Mouse (Mus musculus): ENCODE measurements around the gene Kcnq5. TPM values are rescaled to one million over a fixed set of nuclear protein-coding genes. Genes with fewer than 3 reads are reported as not detected.

Gene Kcnq5
- total RNA-seq, 2 experiments from 2014 or later: 2.1 to 2.9 TPM

DNA sequence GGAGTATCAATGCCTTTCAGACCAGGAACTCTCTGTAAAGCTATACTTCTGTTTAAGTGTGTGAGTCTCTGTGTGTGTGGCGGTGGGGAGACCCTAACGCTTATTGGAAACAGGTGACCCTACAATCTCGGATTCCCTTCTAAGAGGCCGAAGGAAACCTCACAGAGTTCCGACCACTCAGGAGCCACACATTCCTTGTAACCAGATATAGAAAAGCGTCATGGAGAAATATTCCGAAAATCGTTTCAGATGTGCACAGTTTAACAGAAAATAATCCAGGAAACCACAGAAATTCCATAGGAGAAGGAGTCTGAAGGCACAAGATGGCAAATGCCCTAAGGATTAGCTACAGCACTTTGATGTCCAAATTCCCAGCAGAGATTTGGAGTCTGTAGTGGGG lies 440.3 kb downstream of the Kcnq5 start:
- no peak for ATAC-seq (replicated peaks; ENCODE audit: low FRiP score, poor library complexity, severe bottlenecking)

DNA sequence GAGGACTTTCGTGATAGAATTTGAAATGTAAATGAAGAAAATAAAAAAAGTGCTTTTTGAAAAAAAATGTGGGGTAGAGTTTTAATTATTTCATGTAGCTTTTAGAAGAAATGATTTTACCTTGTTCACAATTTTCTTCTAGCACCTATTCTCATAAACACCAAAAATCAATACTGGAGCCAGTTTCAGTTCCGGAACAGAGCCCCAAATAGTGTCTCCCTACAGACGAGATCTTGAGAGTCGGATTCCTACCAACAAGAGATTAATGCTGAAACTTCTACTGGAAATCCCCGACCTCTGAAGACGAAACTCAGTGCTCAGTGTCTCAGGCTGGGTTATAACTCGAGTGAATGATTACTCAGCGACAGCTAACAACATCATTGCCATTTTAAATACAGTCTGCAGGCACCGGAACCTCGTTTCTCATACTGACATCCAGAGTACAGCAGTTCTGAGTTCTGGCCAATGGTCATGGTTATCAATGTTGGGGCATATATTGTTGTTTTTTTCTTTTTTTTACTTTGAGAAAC lies 441.6 kb downstream of the Kcnq5 start:
- no peak for ATAC-seq (replicated peaks; ENCODE audit: low FRiP score, poor library complexity, severe bottlenecking)

DNA sequence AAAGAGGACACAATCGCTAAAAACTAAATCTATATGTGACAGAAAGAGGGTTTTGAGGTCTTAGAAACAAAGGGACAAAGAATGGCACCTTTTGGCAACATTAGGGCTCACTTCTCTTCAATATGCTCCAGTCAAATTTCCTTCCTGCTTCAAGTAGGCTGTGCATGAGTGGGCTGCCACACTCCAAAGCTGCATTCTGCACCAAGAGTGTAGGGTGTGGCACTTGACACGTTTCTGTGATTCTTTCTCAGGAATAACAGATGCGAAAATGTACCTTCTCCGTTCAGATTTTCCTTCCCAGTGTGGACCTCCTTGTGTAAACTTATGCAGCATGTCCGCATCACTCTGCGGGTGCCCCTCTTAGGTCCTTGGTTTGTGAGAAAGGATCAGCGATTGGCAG lies 455.1 kb downstream of the Kcnq5 start:
- no peak for ATAC-seq (replicated peaks; ENCODE audit: low FRiP score, poor library complexity, severe bottlenecking)

DNA sequence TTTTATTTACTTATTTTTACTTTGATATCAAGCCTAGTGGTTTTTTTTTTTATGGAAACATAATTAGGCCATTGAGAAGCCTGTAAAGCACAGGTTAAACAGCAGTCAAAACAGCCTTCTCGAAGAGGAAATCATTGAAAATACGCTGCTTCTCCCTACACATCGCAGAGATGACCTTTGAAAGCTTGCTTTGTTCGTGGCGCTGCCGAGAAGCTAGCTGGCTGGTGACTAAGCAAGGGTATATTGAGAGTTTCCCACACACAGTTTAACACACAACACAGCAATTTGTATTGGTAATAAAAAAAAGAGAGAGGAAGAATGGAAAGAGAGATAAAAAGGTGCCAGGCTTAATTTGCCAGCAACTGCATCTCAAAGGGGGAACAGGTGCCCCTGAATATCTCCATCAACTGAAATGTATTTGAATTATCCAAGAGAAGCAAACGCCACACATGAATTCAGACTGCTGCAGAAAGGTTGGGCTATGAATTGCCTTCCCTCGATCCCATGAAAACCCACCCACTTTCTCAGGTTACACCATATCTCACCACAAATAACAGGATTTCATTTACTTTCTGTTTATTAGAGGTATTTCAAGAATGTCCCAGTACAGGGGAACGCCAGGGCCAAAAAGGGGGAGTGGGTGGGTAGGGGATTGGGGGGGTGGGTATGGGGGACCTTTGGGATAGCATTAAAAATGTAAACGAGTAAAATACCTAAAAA lies 461.8 kb downstream of the Kcnq5 start:
- no peak for ATAC-seq (replicated peaks; ENCODE audit: low FRiP score, poor library complexity, severe bottlenecking)

DNA sequence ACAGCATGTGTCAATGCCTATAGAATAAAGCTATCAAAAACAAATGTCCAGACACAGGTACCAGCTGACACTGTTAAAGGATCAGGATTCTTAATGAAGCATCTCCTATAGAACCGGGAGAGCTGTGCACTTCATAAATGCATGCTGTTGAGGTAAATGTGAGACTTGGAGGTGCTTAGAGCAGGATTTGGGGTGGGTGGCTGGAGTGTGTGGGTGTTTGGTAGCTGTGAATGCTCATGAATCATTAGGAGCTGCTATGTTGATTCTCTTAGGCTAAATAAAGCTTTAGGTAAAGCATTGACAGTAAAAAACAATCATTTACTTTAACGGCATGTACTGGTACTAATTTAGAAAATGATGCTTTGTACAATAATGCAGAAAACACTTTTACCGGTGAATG lies 465.4 kb downstream of the Kcnq5 start:
- ATAC-seq (replicated peaks; ENCODE audit: low FRiP score, poor library complexity, severe bottlenecking): no peak

DNA sequence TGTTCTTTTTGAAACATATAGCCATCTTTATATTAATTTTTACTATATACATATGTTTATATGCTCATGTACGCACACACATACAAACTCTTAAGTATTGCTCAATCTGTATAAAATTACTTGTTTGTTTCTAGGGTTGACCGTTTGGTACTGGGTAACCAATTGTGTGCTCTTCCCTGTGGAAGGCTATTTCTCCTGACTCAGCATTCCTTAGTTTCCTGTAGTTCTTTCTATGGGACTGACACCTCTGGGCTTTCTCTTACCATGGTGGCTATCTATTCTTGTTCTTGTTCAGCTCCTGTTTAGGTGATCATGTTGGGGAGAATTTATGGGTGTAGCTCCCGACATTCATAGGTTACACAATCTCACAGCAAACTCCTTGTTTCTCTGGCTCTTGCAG lies 473.1 kb downstream of the Kcnq5 start:
- ATAC-seq (replicated peaks; ENCODE audit: low FRiP score, poor library complexity, severe bottlenecking): no peak

DNA sequence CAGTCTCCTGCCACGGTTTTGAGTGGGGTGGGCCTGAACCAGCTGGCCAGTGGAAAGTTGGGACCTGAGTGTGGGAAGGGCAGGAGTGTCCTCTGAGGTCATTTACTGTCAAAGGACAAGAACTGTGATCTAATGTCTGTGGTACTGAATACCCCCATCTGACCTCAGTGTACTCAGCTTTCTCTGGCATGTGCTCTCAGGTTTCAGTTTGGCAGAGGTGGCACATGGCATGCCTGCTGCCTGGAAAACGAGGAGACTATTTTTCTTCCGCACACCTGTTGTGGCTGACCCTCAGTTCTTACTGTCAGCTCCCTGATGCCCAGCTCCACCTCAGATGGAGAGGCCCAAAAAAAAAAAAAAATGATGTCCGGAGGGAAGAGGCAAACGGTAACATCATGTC lies 475.5 kb downstream of the Kcnq5 start:
- ATAC-seq (replicated peaks; ENCODE audit: low FRiP score, poor library complexity, severe bottlenecking): no peak

DNA sequence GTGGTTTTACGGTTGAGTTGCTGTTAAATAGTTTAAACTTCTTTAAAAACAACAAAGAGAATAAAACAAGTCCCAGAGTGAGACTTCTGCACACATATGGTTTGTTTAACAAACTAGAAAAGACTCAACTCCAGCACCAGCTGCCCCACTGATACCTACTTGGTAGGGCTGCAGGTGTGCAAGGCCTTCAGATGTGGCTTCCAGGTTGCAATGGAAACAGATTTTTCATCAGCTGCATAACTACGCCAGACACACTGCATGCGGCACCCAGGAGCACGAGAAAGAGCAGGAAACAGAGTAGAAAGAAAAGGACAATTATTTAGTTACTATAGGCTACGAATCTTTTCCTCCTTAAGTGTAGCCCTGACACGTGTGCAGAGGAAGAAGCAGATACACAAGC lies 492.4 kb downstream of the Kcnq5 start:
- no peak for ATAC-seq (replicated peaks; ENCODE audit: low FRiP score, poor library complexity, severe bottlenecking)

DNA sequence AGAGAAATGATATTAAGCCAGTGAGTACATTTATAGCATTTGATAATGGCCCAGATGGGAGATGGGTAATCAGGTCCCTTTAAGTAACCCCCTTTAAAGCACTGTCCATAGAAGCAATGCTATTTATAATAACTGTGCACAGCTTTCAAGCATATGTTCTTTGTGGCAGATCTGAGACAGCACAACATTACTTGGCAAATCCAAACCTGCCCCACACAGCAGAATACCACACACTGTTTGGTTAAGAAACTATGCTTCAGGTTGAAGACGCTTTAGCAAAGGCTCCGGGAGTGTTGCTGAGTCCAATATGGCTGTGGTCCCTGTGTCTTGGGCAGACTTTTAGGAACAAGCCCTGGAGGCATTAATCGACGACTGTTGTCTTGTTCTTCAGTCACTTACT lies 495.3 kb downstream of the Kcnq5 start:
- no peak for ATAC-seq (replicated peaks; ENCODE audit: low FRiP score, poor library complexity, severe bottlenecking)

DNA sequence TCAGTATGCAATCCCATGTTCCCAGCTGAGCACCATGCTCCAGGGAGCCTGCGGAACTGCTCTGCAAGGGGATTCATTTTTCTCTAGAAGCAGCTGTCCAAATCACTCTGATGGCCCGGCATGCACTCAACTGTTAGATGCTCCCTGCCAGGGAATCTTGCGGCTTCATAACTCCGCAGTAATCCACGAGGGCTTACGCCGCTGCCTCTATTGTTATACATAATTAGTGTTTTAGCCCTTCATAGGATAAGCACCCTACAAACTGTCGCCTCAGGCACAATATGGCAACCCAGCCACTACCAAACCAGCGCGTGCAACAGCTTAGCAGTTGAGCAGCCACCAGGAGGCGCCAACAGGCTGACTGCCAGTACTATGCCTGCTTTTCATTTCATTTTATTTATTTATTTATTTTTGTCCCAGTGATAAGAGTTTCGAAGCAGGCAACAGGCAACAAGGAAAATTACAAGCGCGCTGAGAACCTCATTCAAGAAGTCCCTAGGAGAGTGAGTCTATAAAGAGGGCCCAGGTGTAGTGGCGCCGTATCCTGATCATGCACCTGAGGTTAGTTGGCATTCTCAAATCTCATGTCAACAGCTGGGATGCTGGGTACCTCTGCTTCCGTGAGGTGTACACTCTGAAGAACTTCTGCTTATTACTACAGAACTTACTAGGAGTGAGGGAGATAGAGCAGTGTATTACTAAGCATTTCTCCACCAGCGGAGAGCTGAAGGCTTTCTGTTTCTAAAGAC lies 500.6 kb downstream of the Kcnq5 start:
- ATAC-seq (replicated peaks; ENCODE audit: low FRiP score, poor library complexity, severe bottlenecking): no peak

DNA sequence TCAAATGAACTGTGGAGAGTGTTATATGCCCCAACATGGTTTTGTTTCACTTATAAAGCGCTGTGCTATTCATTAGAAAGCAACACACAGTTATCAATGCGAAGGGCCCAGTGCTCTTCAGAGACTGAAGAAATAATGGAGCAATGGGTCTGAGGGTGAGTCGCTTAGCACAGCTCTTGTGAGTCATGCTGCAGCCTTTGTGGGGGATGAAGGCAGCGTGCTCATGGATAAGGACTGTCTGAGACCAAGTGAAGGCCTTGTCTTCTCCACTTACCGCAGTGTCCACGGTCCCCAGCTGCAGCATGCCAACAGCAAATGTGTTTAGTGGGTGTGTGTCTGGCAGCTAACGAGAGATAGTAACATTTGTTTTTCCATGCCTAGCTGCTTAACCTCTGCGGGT lies 503.2 kb downstream of the Kcnq5 start:
- ATAC-seq (replicated peaks; ENCODE audit: low FRiP score, poor library complexity, severe bottlenecking): no peak

DNA sequence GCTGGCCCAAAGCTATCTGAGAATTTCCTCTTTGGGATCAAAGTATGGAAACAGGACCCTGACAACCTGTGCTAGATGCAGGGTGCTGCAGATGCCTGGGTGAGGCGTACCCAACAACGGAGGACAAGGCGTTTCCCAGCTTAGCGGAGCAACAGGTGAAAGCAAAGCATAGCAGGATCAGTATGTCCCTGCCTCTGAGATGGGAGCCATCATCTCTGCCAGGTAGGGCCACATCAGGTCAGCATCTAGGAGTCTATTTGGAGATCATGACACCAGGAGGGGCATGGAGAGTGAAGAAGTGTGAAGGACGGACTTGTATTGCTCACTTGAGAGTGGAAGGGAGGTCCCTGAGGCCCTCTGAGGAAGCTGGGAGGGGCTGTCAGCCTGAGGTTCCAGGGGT lies 505.8 kb downstream of the Kcnq5 start:
- no peak for ATAC-seq (replicated peaks; ENCODE audit: low FRiP score, poor library complexity, severe bottlenecking)

DNA sequence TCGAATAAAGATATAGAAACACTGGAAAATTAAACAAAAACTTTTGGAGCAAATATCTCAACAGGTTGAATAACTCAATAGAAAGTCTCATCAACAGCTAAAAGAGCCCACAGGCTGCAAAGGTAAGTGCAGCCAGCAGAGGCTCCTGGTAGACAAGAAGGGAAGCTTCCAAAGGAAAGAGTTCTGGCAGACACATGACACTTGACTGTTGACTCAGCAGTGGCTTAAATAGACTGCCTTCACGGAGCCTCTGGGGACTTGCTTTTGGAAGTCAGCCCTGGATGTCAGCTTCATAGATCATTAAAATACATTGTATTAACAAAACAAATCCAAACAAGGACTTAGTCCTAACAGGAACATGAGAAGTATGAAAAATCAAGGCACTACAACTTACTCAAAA lies 513.5 kb downstream of the Kcnq5 start:
- ATAC-seq (replicated peaks; ENCODE audit: low FRiP score, poor library complexity, severe bottlenecking): no peak

DNA sequence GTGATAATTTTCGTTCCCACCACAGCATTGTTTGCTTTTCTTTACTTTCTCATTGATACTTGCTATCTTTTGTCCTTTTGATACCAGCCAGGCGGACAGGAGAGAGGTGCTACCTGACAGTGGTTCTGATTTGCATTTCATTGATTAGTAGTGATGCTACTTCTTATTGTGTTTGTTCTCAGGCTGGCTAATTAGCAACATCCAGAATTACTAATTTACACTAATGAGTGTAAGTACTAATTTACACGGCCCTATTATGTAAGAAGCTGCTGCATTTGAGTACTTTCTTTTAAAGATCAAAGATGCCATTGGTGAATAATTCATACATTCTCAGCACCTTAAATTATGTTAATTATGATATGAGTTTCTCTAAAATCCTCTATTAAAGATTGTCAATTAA lies 525.0 kb downstream of the Kcnq5 start:
- no peak for ATAC-seq (replicated peaks; ENCODE audit: low FRiP score, poor library complexity, severe bottlenecking)

DNA sequence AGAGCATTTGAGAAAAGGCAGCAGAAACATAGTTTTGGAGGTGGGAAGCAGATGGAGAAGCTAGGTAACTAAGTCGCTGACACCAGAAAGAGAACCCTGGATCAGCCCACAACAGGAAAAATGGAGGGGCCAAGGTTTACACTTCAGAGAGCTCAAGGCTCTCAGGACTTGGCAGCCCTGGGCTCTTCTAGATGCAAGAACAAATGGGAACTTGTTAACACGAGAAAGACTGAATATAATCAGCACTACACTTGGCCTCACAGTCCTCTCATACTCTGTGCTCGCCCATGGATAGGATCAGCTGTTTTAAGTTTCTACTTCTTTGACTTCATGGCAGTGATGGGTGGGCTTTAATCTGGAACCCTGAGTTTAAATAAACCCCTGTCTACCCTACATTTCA lies 526.9 kb downstream of the Kcnq5 start:
- no peak for ATAC-seq (replicated peaks; ENCODE audit: low FRiP score, poor library complexity, severe bottlenecking)

DNA sequence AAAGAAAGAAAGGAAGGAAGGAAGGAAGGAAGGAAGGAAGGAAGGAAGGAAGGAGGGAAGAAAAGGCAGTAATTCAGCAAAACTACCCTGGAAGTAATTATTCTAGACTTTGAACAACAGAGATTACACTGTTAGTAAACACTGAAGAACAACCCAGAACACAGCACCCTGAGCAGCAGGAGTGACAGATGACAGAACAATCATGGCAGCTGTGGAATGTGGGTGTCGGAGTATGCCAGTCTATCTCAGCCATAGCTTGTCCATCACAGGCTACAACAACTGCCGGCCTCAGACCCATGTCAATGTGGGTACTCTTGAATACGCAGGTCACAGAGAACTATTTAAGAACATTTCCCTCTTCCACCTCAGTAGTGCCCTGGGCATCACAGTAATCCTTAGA lies 530.1 kb downstream of the Kcnq5 start:
- ATAC-seq (replicated peaks; ENCODE audit: low FRiP score, poor library complexity, severe bottlenecking): no peak

DNA sequence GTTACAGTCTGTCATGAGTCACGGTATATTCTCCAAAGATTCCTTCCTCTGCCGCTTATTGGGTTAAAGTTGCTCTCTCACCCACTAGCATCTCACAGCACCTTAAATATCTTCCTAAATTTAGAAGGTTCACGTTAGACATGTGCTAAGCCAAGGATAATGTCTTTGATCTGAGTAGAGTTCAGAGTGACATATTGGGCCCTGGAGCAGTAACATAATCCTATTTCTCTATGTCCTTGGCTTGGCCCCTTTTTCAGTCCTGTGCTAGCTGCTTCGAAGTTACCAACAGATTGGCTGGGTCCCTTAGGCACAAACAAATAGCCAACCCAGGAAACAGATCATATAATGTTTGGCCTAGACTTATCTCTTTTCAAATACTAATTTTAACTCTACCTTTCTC lies 533.7 kb downstream of the Kcnq5 start:
- no peak for ATAC-seq (replicated peaks; ENCODE audit: low FRiP score, poor library complexity, severe bottlenecking)

DNA sequence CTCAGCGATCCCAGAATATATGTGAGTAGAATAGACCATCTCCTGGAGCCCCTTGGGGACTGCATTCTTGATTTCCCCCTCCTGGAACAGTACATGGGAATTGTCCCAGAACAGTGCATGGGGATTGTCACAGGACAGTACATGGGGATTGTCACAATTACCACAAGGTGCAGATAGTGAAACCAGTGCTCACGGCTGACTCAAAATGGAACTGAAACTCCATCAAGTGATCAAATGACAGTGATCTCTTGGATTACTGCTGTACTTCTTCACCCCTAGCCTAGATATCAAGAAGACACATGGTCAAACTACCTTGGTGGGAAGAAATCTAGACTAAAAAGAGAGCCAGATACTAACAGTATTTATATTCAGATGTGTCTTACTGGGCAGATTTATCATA lies 536.1 kb downstream of the Kcnq5 start:
- ATAC-seq (replicated peaks; ENCODE audit: low FRiP score, poor library complexity, severe bottlenecking): no peak

DNA sequence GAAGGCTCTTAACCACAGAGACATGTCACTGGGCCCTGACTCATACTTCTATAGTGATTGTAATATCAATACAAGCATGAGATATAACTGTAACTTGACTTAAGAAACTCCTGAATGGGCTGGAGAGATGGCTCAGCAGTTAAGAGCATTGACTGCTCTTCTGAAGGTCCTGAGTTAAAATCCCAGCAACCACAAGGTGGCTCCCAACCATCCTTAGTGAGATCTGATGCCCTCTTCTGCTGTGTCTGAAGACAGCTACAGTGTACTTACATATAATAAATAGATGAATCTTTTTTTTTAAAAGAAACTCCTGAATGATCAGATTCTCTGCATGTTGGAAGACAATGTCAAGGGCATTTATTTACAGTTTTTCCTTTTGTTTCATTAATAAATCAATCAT lies 542.4 kb downstream of the Kcnq5 start:
- no peak for ATAC-seq (replicated peaks; ENCODE audit: low FRiP score, poor library complexity, severe bottlenecking)

DNA sequence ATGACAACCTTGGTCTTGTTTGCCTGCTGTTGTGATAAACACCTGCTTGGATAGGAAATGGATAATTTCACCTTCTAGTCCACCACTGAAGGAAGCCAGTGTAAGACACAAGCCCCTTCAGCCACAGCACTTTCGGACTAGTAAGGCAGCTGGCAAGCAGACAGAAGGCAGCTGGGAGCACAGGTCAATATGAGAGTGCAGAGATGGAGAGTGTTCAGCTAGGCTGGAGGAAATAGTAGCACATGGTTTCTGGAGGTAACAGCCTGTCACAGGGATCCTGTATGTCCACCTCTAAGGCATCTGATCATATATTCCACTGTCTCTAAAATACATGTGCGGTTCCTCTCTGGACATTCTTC lies 549.6 kb downstream of the Kcnq5 start:
- no peak for ATAC-seq (replicated peaks; ENCODE audit: low FRiP score, poor library complexity, severe bottlenecking)

DNA sequence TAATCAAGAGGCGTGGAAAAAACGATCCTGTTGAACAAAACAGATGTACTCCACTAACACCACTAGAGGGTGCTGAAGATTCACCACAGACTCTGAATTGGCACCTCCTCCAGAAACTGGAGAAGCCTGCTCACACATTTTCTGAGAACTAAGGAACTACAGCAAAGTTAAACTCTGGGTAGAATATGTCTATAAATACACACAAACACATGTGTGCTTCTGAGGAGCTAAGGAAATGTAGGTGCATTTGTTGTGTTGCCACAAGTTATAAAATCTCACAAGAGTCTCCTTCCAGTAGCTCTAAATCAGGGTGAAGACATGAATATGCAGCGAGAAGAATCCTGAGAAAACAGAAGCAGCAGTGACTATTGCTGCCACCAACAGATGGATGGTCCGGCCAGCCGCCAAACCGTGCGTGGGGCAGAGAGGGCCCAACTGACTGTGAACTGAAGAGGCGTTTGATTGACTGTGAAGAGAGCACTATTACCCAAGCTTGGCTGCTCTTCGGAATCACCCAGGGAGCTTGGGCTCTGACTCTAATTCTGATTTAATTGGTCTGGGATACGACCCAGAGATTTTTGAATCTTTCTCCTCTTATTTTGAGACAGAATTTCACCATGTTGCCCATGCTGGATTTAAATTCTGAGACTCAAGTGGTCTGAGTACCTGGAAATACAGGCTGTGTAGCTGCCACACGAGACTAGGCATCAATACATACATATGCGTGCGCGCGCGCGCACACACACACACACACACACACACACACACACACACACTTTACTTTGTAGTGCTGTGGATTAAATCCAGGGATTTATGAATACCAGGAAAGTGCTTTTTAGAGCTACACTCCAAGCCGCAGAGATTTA lies 550.2 kb downstream of the Kcnq5 start:
- ATAC-seq (replicated peaks; ENCODE audit: low FRiP score, poor library complexity, severe bottlenecking): no peak

All from erythroid progenitor cell, adult 5-6 weeks (primary cell).